Mouse (Mus musculus) ovary, postnatal 10 days (tissue): ENCODE measurements around the gene Esrrg.

Experiments used
- DNase-seq: peaks from one replicate; pipeline ENCODE4 v3.0.0; 2022; ENCODE audit warnings: low spot score

Esrrg gene

DNA sequence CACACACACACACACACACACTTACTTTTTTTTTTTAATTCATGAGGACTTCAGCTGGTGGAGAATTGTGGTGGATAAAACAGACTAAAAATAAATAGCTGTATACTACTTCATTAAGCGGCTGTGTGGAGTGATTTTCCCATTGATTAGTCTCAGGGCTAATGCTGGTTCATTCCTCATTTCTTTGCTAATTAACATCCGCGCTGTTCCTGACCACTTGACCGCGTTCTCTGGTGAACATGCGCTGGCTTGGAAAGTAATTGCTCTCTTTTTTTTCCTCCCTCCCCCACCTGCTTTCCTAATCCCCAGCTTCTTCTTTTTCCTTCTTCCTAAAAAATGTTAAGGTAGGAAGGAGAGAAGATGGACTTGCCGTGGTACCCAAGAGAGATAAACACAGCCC, 222.3 kb downstream of the Esrrg start:
- DNase-seq: no peak

DNA sequence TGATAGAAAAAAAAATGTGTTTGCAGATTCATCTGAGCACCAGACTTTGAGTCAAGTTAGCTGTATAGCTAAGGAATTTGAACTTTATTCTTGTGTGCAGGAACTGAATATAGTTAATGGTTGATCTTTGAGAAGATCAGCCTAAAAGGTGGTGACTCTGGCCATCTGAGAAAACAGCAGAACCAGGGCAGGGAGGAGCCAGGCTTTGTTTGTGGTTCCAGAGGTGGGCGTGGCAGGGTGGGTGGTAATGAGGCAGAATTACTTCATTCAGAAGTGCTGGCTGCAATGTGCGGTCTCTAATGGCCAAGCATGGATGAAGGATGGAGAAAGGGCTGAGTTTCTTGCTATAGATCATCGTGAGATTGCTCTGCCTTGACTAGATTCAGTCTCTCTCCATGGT, 224.3 kb downstream of the Esrrg start:
- DNase-seq: no peak

DNA sequence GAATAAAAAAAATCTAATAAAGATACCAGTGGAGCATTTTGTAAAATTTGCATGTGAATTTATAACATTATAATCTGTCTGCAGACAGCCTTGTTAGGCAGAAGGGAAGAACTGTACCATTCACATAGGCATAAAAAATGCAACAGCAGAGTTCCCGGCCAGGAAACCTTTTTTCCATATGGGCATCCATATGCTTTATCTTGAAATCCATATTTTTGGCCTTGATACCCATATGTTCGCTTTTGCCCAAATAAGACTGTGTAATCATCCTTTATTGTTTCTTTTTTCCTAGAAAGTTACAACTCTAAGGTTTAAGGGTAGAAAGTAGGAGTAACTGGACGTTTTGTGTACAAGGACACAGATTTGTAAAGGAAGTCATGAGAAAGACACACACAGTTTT, 226.0 kb downstream of the Esrrg start:
- DNase-seq: no peak

DNA sequence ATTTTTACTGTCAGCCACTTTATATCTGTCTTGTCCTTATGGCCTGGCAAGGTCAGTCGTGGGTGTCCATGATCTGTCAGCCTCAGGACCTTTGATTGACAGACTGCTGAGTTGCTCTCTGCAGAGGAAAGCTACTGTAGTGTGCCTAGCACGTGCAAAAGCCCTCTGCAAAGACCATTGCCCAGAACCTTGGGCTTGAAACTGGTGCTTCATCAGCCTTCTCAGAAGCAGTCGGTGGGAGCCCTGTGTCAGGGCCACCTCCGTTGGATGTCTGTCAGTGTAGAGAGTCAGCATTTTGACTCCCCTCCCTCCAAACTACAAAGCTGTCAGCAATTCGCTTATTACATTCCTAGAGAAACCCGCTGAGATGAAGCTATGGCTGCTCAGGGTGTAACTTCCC, 227.8 kb downstream of the Esrrg start:
- no peak for DNase-seq

DNA sequence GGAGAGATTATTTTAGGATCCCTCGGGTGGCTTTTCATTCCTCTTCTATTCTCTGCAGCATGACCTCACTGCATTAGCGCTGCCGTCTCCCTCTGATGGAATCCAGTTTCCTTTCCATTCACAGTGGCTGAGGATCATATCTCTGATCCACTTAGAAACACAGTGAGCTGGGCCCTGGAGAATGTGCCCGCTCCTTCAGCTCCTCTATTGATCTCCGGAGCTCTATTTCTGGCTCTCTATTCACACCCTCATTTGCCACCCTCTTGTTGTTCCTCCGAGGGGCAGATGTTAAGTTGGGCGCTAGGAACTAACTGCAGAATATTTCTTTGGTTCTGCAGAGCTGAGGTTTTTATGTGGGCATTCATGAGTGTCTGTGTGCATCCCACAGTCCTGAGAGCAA, 228.3 kb downstream of the Esrrg start:
- no peak for DNase-seq

DNA sequence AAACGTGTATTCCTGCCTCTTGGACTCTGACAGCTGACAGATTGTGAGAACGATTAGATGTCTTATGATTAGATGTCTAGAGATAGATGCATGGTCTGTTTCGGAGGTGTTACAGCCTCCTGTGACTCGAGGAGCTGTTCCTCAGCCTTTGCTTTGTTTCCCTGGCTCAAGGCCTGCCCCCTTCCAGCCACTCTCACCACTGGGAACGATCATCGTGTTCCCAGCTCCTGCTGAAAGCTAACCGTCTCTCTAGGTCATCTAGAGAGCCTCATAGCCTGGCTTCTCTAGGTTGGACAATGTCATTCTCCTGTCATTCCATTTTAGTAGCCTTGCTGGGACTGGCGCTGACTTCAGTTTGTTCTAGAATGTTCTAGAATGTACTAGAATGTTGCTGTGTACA, 233.0 kb downstream of the Esrrg start:
- no peak for DNase-seq

DNA sequence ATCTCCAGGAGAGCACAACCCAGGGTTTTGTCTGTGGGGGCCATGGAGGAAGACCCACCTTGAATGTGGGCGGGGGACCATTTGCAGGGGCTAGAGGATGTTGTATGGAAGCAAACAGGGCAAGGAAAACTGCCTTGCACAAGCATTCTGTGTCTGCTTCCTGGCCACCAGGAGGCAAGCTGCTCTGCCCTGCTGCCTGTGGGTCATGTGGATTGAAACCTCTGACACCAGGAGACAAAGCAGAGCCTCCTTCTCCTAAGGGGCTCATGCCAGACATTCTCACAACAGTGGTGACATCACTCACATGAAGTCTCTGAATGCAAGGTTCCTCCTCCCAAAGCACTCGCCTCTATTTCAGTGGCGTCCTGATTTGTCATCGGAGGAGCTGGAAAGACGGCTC, 234.1 kb downstream of the Esrrg start:
- DNase-seq: no peak

DNA sequence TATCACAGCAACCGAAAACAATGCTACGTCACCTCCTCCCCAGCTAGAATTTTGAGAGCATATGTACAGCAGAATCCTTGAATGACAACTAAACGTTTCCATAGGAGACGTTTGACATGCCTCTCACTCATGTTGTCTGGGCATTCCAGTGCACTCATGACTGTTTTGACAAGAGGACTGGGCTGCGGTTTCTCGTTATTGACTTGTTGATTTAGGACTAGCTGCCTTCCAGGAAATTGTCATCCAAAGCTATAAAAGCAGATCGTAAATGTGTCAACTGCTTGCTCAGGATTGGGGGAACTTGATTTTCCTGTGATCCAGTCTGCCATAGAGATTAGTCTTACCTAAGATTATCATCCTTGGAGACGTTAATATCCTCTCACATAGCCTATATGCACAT, 245.6 kb downstream of the Esrrg start:
- DNase-seq: no peak

DNA sequence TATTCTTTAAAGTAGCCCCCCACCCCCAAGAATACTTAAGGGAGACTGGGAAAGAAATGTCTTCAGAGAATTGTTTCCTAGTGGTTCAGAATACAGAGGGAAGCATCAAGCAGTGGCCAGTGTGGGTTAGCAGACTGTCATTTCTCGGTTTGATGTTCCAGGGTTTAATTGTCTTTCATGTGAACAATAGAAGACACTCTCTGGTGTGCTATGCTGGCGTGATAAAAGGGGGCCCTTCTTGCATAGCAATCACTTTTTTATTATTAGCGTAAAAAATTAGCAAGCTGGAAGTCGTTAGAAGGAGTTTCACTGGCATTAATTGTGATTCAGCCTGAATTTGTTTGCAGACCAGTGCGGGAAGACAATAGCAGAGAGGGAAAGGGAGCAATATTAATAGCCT, 253.7 kb downstream of the Esrrg start:
- no peak for DNase-seq

DNA sequence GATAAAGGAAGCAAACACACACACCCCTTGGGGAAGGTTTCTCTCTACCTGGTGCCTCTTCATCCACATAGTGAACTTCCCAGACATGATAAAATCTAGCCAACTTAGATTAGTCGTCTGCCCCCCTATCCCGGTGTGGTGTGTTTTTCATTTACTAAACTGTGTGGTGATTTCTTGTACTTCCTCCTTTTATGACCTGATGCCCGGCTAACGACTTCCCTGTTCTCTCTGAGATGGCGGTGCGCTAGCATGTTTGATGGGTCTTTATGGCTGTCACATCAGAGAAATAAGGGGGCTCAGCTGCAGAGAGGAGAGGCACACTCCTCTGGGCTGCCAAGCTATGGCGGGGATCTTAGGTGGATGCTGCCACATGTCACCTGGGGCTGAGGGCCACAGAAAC, 259.8 kb downstream of the Esrrg start:
- no peak for DNase-seq

DNA sequence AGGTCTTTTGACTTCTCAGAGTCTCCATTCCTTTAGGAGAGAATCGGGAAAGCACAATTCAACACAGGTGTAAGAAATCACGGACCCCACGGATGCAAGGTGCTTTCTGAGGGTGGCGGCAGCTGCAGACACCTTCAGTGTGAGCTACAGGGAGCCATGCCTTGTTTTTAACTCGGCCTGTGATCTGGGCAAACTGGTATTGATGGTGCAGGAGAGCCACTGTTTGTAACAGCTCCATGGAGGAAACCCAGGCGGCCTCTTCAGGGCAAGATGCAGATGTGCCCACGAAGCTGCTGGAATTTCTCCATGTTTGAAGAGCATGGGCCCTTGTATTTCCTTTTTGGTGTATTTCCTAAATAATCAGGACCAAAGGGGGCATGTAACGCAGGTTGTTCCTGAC, 263.6 kb downstream of the Esrrg start:
- DNase-seq: no peak

DNA sequence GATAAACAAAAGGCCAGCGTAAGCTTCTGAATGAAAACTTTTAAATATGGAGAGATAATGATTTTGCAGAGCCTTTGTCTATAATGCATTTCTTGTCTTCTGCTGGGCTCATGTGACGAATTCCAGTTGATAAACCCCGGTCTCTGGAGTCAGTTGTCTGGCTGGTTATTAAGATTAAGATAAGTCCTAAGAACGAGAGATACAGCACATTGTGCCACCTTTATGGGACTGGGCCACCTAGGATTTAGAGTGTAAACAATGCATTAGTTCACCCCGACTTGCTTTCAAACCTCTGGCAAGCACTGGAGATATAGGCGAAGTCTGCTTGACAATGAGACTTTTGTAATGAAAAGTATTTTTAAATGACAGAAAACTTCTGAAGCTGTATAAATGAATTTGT, 264.2 kb downstream of the Esrrg start:
- no peak for DNase-seq

DNA sequence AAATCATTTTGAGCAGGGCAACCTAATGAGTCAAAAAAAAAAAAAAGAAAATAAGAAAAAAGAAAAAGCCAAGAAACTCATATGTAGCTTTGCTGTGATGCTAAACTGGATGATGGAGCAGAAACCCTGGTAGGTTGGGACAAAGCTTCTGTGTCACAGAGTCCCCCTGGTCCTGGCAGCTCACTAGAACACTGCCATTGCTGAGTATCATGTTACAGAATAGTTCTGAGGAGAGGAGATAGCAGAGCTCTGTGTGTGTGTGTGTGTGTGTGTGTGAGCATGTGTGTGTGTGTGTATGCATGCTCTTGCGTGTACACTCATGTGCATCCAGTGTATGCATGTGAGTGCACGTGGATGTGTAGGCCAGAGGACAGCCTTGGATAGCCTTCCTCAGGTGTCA, 265.2 kb downstream of the Esrrg start:
- DNase-seq: no peak

DNA sequence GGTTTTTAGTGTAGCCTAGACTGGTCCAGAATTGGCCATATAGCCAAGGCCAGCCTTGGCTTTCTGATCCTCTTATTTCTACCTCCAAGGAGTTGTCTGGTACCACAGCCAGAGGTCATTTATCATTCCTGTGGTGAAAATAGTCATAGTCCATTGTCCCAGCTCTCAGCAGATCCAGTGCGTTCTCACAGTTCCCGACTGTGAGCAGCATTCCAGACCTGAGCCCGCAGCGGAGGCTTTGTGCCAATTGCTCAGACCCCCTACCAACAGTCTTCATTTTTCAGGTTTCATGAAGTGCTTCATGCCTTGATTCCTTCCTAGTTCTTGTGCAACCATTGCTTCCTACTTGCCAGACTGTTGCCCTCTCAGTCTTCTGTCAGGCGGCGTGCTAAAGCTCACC, 278.7 kb downstream of the Esrrg start:
- no peak for DNase-seq

DNA sequence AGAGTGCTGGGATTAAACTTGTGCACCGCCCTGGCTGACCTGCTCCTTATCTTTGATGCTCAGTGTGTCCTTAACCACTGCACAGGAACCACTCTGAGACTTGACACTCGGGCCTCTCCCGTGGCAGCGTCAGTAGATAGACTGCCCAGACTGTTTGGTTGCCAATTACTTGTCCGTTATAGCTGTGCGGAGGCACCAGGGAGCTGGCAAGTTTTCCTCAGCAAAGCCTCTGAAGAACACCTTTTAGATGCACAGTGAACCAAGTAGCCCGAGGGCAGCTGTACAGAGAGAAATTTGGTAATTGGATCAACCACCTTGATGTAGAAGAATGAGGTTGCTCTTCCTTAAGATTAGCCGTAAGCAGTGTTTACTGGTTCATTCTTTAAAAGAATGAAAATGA, 279.6 kb downstream of the Esrrg start:
- DNase-seq: no peak

DNA sequence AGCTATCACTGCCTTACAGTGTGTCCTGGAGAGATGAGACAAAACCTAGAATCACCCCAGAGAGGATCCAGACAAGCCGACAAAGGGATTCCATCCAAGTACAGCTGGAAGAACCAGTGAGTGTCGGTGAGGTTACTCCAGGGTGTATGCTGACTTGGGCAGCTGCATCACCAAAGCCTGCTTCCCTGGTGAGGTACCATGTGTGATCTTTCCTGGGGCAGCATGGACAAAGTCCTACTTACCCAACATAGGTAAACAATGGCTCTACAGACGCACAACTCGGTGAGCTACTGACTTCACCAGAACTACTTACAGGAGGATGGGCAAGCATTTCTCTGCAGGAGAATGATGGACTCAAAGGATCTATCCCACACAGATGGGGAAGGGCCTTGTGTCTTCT, 280.5 kb downstream of the Esrrg start:
- no peak for DNase-seq

DNA sequence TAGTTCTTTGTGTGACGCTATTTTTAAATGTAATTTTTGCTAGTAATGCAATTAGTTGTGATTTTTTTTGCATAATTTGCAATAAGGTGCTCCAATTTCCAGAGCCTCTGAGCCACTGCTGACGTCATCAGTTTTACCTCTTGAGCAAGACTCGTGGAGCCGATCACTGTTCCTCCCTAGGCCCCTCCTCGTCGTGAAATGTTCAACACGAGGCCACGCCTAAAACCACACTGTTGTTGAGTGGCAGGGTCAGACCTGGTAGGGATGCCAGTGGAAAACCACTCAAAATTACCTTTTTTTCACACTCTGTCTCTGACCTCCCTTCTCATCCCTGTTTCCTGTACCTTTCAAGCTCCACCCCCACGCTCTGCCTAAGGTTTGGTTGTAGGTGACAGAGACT, 282.7 kb downstream of the Esrrg start:
- DNase-seq: no peak

DNA sequence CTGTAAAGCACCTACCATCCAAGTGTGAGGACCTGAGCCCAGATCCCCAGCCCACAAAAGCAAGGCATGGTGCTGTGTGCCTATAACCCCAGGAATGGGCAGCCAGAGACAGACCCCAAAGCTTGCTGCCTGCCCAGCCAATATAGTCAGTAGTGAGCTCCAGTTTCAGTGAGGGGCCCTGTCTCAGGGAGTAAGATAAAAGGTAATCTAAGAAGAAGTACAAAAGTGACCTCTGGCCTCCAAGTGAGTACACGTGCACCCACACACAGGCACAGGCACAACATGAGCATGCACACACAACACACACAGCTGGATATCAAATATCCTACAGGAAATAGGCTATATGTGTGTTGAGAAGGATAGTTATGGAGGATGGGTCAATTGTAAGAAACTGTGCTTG, 286.9 kb downstream of the Esrrg start:
- no peak for DNase-seq

DNA sequence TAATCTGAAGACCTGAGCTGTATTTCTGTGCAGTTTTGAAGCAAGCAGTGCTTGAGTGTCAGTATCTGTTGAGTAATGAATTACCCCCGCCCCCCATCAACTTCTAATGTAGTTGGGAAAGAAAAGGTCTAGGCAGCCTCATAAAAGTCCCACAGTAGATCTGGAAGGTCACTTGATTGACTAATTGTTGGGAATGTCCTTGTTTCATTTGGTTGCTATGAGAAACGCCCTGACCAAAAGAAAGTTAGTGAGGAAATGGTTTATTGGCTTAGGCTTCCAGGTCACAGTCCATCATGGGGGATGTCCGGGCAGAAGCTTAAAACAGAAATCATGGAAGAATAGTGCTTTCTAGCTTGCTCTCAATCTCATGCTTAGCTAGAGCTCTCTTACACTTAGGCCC, 287.7 kb downstream of the Esrrg start:
- DNase-seq: no peak

DNA sequence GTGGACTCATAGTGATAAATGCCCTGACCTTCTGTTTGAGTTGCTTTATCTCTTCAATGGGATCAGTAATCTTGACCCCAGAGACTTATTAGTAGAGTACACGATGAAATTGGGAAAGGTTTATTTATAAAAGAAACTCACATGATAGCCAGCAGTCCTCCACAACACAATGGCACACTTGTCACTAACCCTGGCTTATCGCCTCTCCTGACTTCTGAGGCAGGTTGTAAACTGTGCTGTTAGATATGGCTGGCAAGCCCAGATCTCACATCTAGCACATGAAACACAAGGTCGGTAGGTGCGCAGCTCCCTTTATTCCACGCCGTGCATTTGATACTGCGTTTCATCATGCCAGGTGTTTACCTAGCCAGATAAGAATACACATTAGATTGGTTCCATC, 288.3 kb downstream of the Esrrg start:
- DNase-seq: no peak

DNA sequence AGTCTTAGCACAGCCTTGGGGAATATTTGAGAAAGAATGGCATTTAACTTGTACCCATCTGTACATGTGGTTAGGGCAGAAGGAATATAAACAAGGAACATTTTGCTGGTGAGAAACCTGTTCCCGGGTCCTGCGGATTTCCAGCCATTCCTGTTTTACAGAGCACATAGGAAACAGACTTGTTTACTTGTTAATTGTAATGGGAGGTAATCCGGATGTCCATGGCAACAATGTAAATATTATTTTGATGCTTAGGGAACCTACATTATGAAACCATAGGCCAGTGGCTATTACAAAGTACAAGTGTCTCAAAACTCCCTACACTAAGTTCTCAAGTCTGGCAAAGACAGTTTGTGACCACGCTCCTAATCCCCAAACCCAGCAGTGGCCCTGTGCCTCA, 290.9 kb downstream of the Esrrg start:
- no peak for DNase-seq

DNA sequence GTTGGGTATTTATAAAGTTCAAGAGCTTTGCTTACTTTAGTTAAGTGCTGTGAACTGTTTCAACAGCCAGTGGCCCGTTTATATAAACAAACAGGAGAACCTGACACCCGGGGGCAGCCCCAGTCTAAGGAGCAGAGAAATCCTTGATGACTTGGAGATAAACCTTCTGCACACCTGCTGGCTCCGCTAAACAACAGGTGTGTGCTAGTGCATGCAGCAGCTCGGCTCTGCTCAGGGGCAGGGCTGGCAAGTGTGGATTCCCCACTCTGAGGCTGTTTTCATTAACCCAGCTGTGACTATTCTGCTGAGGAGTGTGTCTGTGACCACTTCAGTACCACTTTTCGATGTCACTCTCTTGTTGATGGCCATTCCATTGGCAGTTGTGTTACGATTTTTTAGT, 292.2 kb downstream of the Esrrg start:
- no peak for DNase-seq

DNA sequence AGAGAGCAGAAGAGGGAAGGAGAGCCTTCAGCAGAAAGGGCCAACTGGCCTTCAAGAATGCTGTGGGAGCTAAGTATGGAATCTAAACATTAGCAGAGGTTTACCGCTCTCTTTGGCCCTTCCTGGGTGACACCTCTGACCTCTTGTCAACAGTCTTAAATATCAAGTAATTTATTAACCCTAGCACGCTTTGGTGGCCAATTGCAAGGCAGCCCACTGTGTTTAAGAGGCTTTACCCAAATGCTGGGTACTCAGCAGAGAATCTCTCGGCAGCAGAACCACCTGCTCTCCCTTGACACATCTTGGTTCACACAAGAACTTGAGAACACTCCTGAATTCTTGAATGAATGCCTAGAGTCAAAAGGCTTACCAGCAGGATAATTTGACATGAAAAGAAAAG, 293.6 kb downstream of the Esrrg start:
- no peak for DNase-seq

DNA sequence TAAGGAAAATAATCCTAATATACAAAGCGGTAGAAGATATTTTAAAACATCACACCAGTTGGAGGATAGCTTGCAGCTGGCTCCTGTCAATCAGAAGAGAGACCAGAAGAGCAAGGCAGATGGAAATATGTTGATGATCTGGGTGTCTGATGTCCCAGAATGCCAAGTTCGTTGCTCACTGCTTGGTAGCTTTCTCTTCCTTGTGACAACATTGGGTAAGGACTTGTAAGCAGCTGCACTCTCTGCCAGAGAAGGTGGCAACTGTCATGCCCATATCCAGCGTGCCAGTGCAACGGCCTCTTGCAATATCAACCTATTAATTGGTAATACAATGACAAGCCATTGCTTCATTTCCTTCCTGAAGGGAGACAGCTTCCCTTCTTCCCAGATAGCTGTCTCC, 296.1 kb downstream of the Esrrg start:
- no peak for DNase-seq

DNA sequence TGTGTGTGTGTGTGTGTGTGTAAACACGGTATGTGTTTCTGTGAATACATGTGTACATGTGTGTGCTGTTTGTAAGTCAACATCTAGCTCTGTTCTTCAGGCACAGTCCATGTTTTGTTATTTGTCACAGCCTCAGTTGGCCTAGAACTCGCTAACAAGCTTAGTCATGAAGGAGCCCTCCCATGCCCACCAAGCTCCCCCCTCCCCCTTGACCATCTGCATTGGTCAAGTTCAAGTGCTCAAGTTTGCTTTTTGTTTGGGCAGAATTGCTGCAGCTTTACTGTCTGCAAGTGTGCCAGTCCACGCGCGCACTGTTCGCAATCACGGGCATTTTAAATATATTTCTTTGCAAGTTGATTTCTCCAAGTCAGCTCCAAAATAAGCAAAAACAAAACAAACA, 298.8 kb downstream of the Esrrg start:
- DNase-seq: no peak

DNA sequence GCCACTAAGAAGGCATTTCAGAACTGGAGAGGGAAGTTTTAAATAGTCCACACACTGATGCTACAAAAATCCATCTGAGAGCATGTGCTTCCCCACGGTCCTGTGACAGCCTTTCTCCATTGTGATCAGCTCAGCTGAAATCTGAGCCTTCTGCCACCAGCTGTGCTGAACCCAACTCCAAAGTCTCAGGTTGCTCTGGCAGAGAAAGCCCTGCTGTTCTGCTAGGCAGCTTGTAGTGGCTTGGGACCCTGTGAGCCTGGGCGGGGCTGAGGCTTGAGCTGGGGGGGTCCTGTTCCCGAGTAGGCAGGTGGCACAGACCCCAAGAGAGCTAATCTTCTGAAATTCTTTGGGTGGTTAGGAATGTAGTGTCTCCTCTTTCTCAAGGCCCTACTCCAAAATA, 299.3 kb downstream of the Esrrg start:
- DNase-seq: no peak
